Mouse (Mus musculus): ENCODE data around the gene 1700020D05Rik. TPM values are rescaled to one million over a fixed set of nuclear protein-coding genes. Genes with fewer than 3 reads are reported as not detected.

Gene 1700020D05Rik
- polyA plus RNA-seq, 1 experiment, result 0.19 TPM

DNA sequence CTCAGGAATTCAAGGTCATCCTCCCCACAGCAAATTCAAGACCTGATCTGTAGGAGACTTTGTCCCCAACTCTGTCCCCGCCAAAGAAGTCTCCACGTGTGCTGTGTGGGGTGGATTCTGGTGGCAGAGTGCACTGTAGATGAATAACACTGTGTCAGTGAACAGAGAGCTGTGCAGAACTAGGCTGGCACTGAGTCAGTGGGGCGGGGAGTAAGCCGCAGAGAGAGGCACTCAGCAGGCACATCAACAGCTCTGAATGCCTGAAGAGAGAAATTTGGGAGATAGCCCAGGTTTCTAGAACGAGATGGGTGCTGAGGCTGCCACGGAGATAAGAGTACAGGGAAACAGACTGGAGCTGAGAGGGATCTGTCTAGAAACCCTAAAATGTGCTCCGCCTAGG lies 44.6 kb downstream of the 1700020D05Rik start:
- H3K4me3 ChIP-seq (ENCODE audit: low read depth, low read length), result no peak overlapping the region
- H3K27ac ChIP-seq (ENCODE audit: insufficient read depth, low read depth, low read length), result no peak overlapping the region
- H3K36me3 ChIP-seq (ENCODE audit: control insufficient read depth, insufficient read depth, low read length), result peaks cover 15% of the 10 kb centered on the region
- WGBS, result 53% methylated on average over 7 of the region's 7 CpGs
- H3K4me1 ChIP-seq (ENCODE audit: control insufficient read depth, insufficient read depth, insufficient read length, low read length), result peaks cover 12% of the 10 kb centered on the region
- TF ChIP-seq POLR2A (IDR thresholded peaks at IDR 0.05; ENCODE audit: low read depth, low read length), result no peak
- no peak for TF ChIP-seq CTCF (IDR thresholded peaks at IDR 0.05; ENCODE audit: extremely low read depth, insufficient read length, insufficient replicate concordance, low read depth, low read length)
- no peaks in the 10 kb centered on the region for H3K27me3 ChIP-seq (ENCODE audit: control insufficient read depth, insufficient read depth, low read length)

DNA sequence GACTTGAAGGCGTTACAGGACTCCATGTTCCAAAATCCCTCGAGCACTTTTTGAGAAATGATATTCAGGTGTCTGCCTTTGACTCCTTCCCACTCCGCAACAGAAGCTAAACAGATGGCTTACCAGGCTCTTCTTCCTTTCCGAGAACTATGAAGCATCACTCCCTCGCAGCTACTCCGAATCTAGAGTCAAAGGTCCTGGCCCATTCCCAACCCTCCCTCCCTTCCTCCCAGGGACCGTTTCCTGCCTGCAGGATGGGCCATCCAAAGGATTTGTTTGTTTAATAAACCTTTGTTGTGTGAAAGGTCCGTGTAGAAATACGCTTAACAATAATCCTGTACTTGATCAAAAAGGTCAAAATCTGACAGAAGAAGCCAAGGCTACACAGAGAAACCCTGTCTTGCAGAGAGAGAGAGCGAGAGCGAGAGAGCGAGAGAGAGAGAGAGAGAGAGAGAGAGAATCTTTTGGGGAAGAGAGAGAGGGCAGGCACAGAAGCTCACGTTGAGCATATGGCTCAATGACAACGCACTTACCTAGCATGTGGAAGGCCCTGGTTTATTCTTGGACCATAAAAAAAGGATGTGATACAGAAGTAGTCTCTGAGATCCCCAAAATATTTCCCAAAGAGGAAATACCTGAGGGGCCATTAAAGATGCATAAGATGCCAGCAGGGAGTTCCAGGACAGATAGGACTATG lies 45.7 kb downstream of the 1700020D05Rik start, which contains the start of gene Ccdc85b:
Gene Ccdc85b (minus strand): TSS at position 149 of the 697 bp plus-strand sequence.
- peak within 1 kb of the TSS; percentile 86 for H3K4me3 ChIP-seq (ENCODE audit: low read depth, low read length)
- no peaks in the 10 kb centered on the region for H3K27me3 ChIP-seq (ENCODE audit: control insufficient read depth, insufficient read depth, low read length)
- peaks cover 12% of the 10 kb centered on the region for H3K4me1 ChIP-seq (ENCODE audit: control insufficient read depth, insufficient read depth, insufficient read length, low read length)
- H3K27ac ChIP-seq (ENCODE audit: insufficient read depth, low read depth, low read length), result peak within 1 kb of the TSS; percentile 76
- H3K36me3 ChIP-seq (ENCODE audit: control insufficient read depth, insufficient read depth, low read length), result peaks cover 5% of the 10 kb centered on the region
- TF ChIP-seq POLR2A (IDR thresholded peaks at IDR 0.05; ENCODE audit: low read depth, low read length), result no peak
- TF ChIP-seq CTCF (IDR thresholded peaks at IDR 0.05; ENCODE audit: extremely low read depth, insufficient read length, insufficient replicate concordance, low read depth, low read length), result no peak
- 12% methylated on average over 14 of the region's 14 CpGs for WGBS

DNA sequence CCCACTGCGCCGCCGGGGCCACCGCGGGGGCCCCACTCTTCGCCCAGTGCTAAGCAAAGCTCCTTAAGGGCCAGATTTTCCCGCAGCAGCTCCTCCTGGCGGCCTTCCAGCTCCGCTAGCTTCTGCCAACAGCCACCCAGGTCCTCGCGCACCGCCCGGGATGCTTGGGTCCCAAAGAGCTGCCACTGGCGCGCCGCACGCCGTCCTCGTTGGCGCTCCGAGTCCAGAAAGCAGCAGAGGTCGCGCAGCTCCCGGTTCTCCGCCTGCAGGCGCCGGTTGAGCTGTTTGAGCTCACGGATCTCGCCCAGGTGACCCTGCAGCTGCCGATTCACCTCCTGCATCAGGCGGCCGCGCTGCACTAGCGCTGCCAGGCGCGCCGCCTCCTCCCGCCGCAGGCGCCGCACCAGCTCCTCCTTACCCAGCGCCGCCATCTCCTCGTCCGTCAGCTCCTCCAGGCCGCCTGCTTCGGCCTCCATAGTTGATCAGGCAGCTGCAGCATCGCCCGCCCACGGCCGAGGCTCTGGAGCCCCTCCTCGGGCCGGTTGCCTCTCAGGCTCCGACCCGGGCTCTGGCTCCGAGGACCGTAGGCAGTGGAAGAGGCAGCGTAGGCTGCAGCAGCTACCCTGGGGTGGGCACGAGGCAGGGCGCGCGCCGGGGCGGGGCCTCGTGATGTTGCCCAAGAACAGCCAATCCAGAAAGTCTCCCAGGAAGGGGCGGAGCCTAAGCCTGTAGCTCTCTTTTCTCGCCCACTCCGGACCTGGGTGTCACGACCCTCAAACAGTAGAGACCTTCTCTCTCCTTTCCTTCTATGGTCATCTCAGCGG lies 46.5 kb downstream of the 1700020D05Rik start:
- Histone ChIP-seq H3K27me3 (ENCODE audit: control insufficient read depth, insufficient read depth, low read length) (no peaks in the 10 kb centered on the region), H3K27ac (ENCODE audit: insufficient read depth, low read depth, low read length) (peak overlapping the region; percentile 76), H3K4me1 (ENCODE audit: control insufficient read depth, insufficient read depth, insufficient read length, low read length) (peaks cover 12% of the 10 kb centered on the region), H3K4me3 (ENCODE audit: low read depth, low read length) (peak overlapping the region; percentile 86), H3K36me3 (ENCODE audit: control insufficient read depth, insufficient read depth, low read length) (no peaks in the 10 kb centered on the region)
- under 1% methylated on average over 70 of the region's 70 CpGs for WGBS
- TF ChIP-seq CTCF (IDR thresholded peaks at IDR 0.05; ENCODE audit: extremely low read depth, insufficient read length, insufficient replicate concordance, low read depth, low read length), result 0 out of 2 replicates have a peak, but pooled peaks have one; percentile 3
- peak; percentile 86 for TF ChIP-seq POLR2A (IDR thresholded peaks at IDR 0.05; ENCODE audit: low read depth, low read length)

DNA sequence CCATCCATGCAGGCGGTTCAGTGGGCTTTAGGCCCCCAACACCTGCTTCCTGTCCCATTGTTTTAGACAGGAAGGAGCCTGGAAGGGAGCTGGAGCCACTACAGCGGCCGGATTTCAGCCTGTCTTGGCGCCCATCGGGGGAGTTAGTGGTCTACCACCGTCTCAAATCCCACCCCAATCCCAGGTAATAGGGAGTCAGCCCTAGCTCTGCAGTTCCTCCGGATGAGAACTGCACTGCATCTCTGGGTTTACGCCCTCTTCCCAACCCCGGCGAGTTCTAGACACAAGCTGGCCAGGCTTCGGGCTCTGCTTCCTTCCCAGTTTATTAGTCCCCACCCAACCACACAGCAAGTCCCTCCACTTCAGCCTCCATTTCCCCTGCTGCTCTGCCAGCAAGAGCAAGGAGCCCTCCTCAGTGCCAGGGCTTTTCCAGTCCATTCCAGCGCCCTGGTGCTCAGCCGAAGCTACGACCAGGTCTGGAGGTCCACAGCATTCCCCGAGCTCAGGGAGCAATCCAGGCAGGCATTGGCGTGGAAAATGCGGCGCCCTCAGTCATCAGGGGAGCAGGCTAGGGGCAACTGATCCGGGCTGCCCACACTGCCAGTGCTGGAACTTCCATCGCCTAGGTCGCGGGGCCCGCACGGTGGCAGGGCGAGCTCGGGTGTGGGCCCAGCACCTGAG lies 47.2 kb downstream of the 1700020D05Rik start:
- no peak for TF ChIP-seq CTCF (IDR thresholded peaks at IDR 0.05; ENCODE audit: extremely low read depth, insufficient read length, insufficient replicate concordance, low read depth, low read length)
- no peak for TF ChIP-seq POLR2A (IDR thresholded peaks at IDR 0.05; ENCODE audit: low read depth, low read length)
- 8% methylated on average over 26 of the region's 26 CpGs for WGBS
- H3K27me3 ChIP-seq (ENCODE audit: control insufficient read depth, insufficient read depth, low read length), result no peaks in the 10 kb centered on the region
- H3K4me1 ChIP-seq (ENCODE audit: control insufficient read depth, insufficient read depth, insufficient read length, low read length), result peaks cover 12% of the 10 kb centered on the region
- peak overlapping the region; percentile 76 for H3K27ac ChIP-seq (ENCODE audit: insufficient read depth, low read depth, low read length)
- no peaks in the 10 kb centered on the region for H3K36me3 ChIP-seq (ENCODE audit: control insufficient read depth, insufficient read depth, low read length)
- H3K4me3 ChIP-seq (ENCODE audit: low read depth, low read length), result peak overlapping the region; percentile 86

DNA sequence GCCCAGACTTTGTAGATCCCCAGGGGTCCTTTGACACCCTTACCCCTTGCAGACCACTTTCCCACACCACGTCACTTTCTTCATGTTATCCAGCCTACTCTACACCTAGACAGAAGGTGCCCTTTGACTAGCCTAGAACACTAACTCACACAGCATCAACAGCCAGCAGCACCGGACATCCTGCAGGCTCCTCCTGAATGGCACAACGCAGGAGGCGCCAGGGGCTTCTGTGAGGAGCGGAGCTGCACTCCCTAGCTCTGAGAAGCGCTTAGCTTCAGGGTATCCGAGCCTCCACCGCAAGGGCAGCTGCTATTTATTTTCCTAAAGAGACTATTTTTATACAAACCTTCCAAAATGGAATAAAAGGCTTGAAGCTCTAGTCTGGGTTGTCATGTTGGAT lies 48.0 kb downstream of the 1700020D05Rik start:
- WGBS, result 80% methylated on average over 8 of the region's 8 CpGs
- H3K27me3 ChIP-seq (ENCODE audit: control insufficient read depth, insufficient read depth, low read length), result no peaks in the 10 kb centered on the region
- H3K4me1 ChIP-seq (ENCODE audit: control insufficient read depth, insufficient read depth, insufficient read length, low read length), result peaks cover 10% of the 10 kb centered on the region
- H3K27ac ChIP-seq (ENCODE audit: insufficient read depth, low read depth, low read length), result no peak overlapping the region
- peak overlapping the region; percentile 28 for H3K4me3 ChIP-seq (ENCODE audit: low read depth, low read length)
- TF ChIP-seq CTCF (IDR thresholded peaks at IDR 0.05; ENCODE audit: extremely low read depth, insufficient read length, insufficient replicate concordance, low read depth, low read length) (no peak), POLR2A (IDR thresholded peaks at IDR 0.05; ENCODE audit: low read depth, low read length) (no peak)
- no peaks in the 10 kb centered on the region for H3K36me3 ChIP-seq (ENCODE audit: control insufficient read depth, insufficient read depth, low read length)

DNA sequence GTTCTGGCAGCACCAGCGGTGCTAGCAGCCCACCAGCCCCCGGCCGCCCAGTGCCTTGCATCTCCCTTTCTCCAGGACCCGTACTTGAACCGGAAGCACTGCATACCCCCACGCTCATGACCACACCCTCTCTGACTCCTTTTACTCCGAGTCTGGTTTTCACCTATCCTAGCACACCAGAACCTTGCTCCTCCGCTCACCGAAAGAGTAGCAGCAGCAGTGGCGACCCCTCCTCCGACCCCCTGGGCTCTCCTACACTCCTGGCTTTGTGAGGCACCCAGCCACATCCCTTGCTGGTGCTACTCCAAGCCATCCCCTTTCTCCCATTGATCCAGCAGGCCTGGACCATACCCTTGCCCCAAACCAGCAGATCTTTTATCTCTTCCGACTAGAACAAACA lies 48.5 kb downstream of the 1700020D05Rik start:
- TF ChIP-seq CTCF (IDR thresholded peaks at IDR 0.05; ENCODE audit: extremely low read depth, insufficient read length, insufficient replicate concordance, low read depth, low read length) (no peak), POLR2A (IDR thresholded peaks at IDR 0.05; ENCODE audit: low read depth, low read length) (no peak)

More for the DNA sequence above, 48.5 kb downstream of the 1700020D05Rik start:
- Histone ChIP-seq H3K27ac (ENCODE audit: insufficient read depth, low read depth, low read length) (no peak overlapping the region), H3K27me3 (ENCODE audit: control insufficient read depth, insufficient read depth, low read length) (no peaks in the 10 kb centered on the region; the same call in none of the 2 replicates), H3K36me3 (ENCODE audit: control insufficient read depth, insufficient read depth, low read length) (no peaks in the 10 kb centered on the region), H3K4me3 (ENCODE audit: low read depth, low read length) (no peak overlapping the region), H3K4me1 (ENCODE audit: control insufficient read depth, insufficient read depth, insufficient read length, low read length) (peaks cover 10% of the 10 kb centered on the region)
- 83% methylated on average over 12 of the region's 12 CpGs for WGBS

Other genes starting within 250 kb of the 1700020D05Rik start
- gene Pacs1, start 230.7 kb downstream of the 1700020D05Rik start, polyA plus RNA-seq (2012; rRNA removed), result 5.9 and 8.9 TPM in 2 replicates
- gene Sf3b2, start 208.3 kb downstream of the 1700020D05Rik start, polyA plus RNA-seq (2012; rRNA removed), result 37.2 and 66.7 TPM in 2 replicates
- 0.04 TPM in 1 of 2 replicates, not detected in the other for gene Gal3st3, start 205.5 kb downstream of the 1700020D05Rik start, polyA plus RNA-seq (2012; rRNA removed)
- gene Catsper1, start 168.0 kb downstream of the 1700020D05Rik start, polyA plus RNA-seq (2012; rRNA removed), result not detected in 2 replicates
- gene Cst6, start 154.2 kb downstream of the 1700020D05Rik start, polyA plus RNA-seq (2012; rRNA removed), result 226 and 874 TPM in 2 replicates
- gene Eif1ad, start 137.0 kb downstream of the 1700020D05Rik start, polyA plus RNA-seq (2012; rRNA removed), result 11.8 and 27.0 TPM in 2 replicates
- 63.6 and 100 TPM in 2 replicates for gene Banf1, start 136.6 kb downstream of the 1700020D05Rik start, polyA plus RNA-seq (2012; rRNA removed)
- 7.3 and 27.7 TPM in 2 replicates for gene Sart1, start 115.1 kb downstream of the 1700020D05Rik start, polyA plus RNA-seq (2012; rRNA removed)
- 1.4 and 8.3 TPM in 2 replicates for gene Tsga10ip, start 101.3 kb downstream of the 1700020D05Rik start, polyA plus RNA-seq (2012; rRNA removed)
- gene Drap1, start 78.8 kb downstream of the 1700020D05Rik start, polyA plus RNA-seq (2012; rRNA removed), result 32.9 and 63.2 TPM in 2 replicates
- 41.8 and 76.3 TPM in 2 replicates for gene AI837181, start 78.6 kb downstream of the 1700020D05Rik start, polyA plus RNA-seq (2012; rRNA removed)
- 0.91 and 2.6 TPM in 2 replicates for gene Fosl1, start 56.2 kb downstream of the 1700020D05Rik start, polyA plus RNA-seq (2012; rRNA removed)
- gene Ccdc85b, start 45.9 kb downstream of the 1700020D05Rik start, polyA plus RNA-seq (2012; rRNA removed), result 3.3 and 4.4 TPM in 2 replicates
- 72.5 and 143 TPM in 2 replicates for gene Fibp, start 43.2 kb downstream of the 1700020D05Rik start, polyA plus RNA-seq (2012; rRNA removed)
- 8.2 and 10.2 TPM in 2 replicates for gene Ctsw, start 35.3 kb downstream of the 1700020D05Rik start, polyA plus RNA-seq (2012; rRNA removed)
- 22.4 and 26.5 TPM in 2 replicates for gene Efemp2, start 29.8 kb downstream of the 1700020D05Rik start, polyA plus RNA-seq (2012; rRNA removed)
- 19.9 and 29.1 TPM in 2 replicates for gene Mus81, start 15.4 kb downstream of the 1700020D05Rik start, polyA plus RNA-seq (2012; rRNA removed)
- gene Cfl1, start 13.3 kb downstream of the 1700020D05Rik start, polyA plus RNA-seq (2012; rRNA removed), result 320 and 703 TPM in 2 replicates
- gene Snx32, start 6.8 kb upstream of the 1700020D05Rik start, polyA plus RNA-seq (2012; rRNA removed), result 1.7 and 3.2 TPM in 2 replicates
- gene Ovol1, start 56.9 kb upstream of the 1700020D05Rik start, polyA plus RNA-seq (2012; rRNA removed), result 28.5 and 55.3 TPM in 2 replicates
- gene Ap5b1, start 64.2 kb upstream of the 1700020D05Rik start, polyA plus RNA-seq (2012; rRNA removed), result 20.2 and 37.1 TPM in 2 replicates
- gene Rnaseh2c, start 98.1 kb upstream of the 1700020D05Rik start, polyA plus RNA-seq (2012; rRNA removed), result 47.0 and 68.0 TPM in 2 replicates
- gene Kat5, start 106.5 kb upstream of the 1700020D05Rik start, polyA plus RNA-seq (2012; rRNA removed), result 19.0 and 40.4 TPM in 2 replicates
- 35.8 and 61.0 TPM in 2 replicates for gene Rela, start 133.7 kb upstream of the 1700020D05Rik start, polyA plus RNA-seq (2012; rRNA removed)
- 35.1 and 54.0 TPM in 2 replicates for gene Sipa1, start 159.9 kb upstream of the 1700020D05Rik start, polyA plus RNA-seq (2012; rRNA removed)
- gene Map3k11, start 185.0 kb upstream of the 1700020D05Rik start, polyA plus RNA-seq (2012; rRNA removed), result 65.8 and 169 TPM in 2 replicates
- gene Pcnx3, start 185.1 kb upstream of the 1700020D05Rik start, polyA plus RNA-seq (2012; rRNA removed), result 85.4 and 150 TPM in 2 replicates
- 0.57 TPM in 1 of 2 replicates, not detected in the other for gene Kcnk7, start 200.6 kb upstream of the 1700020D05Rik start, polyA plus RNA-seq (2012; rRNA removed)
- gene Ehbp1l1, start 222.5 kb upstream of the 1700020D05Rik start, polyA plus RNA-seq (2012; rRNA removed), result 62.1 and 100 TPM in 2 replicates
- 69.8 and 126 TPM in 2 replicates for gene Fam89b, start 225.9 kb upstream of the 1700020D05Rik start, polyA plus RNA-seq (2012; rRNA removed)
- 28.2 and 30.2 TPM in 2 replicates for gene Ltbp3, start 237.1 kb upstream of the 1700020D05Rik start, polyA plus RNA-seq (2012; rRNA removed)